Mouse (Mus musculus) G1E (cell line): ENCODE measurements around the gene Ephx3.

Experiments used
- CTCF ChIP-seq: IDR thresholded peaks from 2 replicates; pipeline ENCODE4 v1.5.1; 2012; ENCODE audit warnings: low read depth, low read length, inconsistent platforms, mixed read lengths
- GATA1 ChIP-seq: IDR thresholded peaks from 2 replicates; pipeline ENCODE4 v1.6.1; 2012; ENCODE audit warnings: borderline replicate concordance, low read length, inconsistent platforms, mixed read lengths
- POLR2AphosphoS5 ChIP-seq: IDR thresholded peaks from 2 replicates; pipeline ENCODE4 v1.6.1; 2012; ENCODE audit warnings: low read depth, low read length, inconsistent platforms; ENCODE audit not compliant: insufficient replicate concordance
- TAL1 ChIP-seq: conservative IDR thresholded peaks from 2 replicates; pipeline ENCODE4 v1.6.1; 2012; ENCODE audit warnings: low read depth, low read length, inconsistent platforms, mixed read lengths

DNA sequence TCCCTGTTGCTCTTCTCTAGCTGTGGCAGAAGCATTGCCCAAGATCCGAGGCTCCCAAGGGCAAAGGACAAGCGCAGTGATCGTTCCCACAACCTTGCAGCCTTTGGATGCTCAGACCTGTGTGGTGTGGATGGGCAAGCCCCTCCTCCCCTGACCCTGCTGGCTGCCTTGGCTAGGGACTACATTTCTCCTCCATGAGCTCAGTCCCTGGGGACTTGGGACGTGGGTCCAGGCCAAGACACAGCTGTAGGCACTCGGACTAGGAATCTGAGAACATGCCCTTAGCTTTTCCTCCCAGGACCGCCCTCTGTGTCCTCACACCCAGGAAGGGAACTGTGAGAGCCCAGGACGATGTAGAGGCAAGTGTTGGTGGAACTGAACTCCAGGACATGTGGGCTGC, 16.2 kb downstream of the Ephx3 start:
- TF ChIP-seq CTCF (no peak), GATA1 (no peak), POLR2AphosphoS5 (no peak), TAL1 (no peak)
